15 mouse cellular contexts compared by ENCODE assay signal in the genomic region with DNA sequence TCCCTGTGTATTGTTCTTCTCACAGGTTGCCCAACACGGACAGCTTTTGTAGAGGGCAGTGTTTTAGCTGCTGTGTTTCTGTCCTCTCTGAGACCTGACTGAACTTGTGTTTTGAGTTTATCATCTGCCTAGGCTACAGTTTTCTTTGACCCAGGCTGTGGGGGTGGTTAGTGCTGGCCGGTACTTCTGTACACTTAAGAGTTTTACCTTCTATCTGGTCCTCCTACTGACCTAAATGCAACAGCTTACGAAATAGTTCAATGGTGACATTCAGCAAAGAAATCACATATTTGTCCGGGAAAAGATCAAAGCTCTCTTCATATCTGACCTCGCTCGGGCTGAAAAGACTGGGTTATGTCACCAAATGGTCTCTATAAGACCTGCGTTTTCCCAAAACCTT.
"Had no signal": no experiment of that assay in that cellular context is flagged by ENCODE, and none has a peak within 500 bp of the region (broad histone marks: within the 10 kb centered on the region; RNA-seq: fewer than 3 reads in every experiment).

No protein-coding gene starts in this region.

- H3K27ac ChIP-seq: kidney, postnatal 0 days; limb, embryonic 13.5 days; neural tube, embryonic 15.5 days had no signal

- ATAC-seq: lung, postnatal 0 days had no signal

- DNase-seq: kidney, adult 11 months; kidney, adult 9 months; kidney, postnatal 36 days; left cerebral cortex, postnatal 4 days; lung, adult 2 months; lung, postnatal 36 days; midbrain, embryonic 14.5 days; right cerebral cortex, adult 18-20 months; right cerebral cortex, postnatal 25 days; thymus, postnatal 36 days had no signal

- H3K36me3 ChIP-seq: limb, embryonic 13.5 days; neural tube, embryonic 15.5 days had no signal

- H3K4me2 ChIP-seq: limb, embryonic 13.5 days; neural tube, embryonic 15.5 days had no signal

- H3K4me1 ChIP-seq: neural tube, embryonic 15.5 days had no signal

- H3K9ac ChIP-seq: limb, embryonic 13.5 days; neural tube, embryonic 15.5 days had no signal

- H3K27me3 ChIP-seq: limb, embryonic 13.5 days; neural tube, embryonic 15.5 days had no signal

- H3K4me3 ChIP-seq: limb, embryonic 13.5 days; myocyte; neural tube, embryonic 15.5 days had no signal
